Mouse (Mus musculus): Measurements from ENCODE around the gene Anxa7. TPM values are rescaled to one million over a fixed set of nuclear protein-coding genes. Genes with fewer than 3 reads are reported as not detected.
A peak's percentile ranks its signal among the peaks of the same experiment; 100 is the strongest.

Anxa7 gene
- total and polyA plus RNA-seq, 2 experiments from 2014 or later, result 39.3 to 108 TPM

GRCm38 (mm10) chr14:20478801-20479200 is 1.1 kb downstream of the Anxa7 start:
- 2% methylated on average over 7 of the region's 7 CpGs for WGBS
- peaks cover 20% of the 10 kb centered on the region for H3K4me1 ChIP-seq (ENCODE audit: control insufficient read depth, insufficient read depth)
- H3K4me2 ChIP-seq (ENCODE audit: low read depth, low read length), result peak overlapping the region; percentile 97
- DNase-seq (ENCODE audit: low spot score), result peak; percentile 87
- H3K36me3 ChIP-seq (replicated peaks; ENCODE audit: control insufficient read depth, insufficient read depth, low read length), result 0 out of 2 replicates have a peak, but pooled peaks cover 6% of the 10 kb centered on the region
- H3K27ac ChIP-seq (ENCODE audit: low read depth), result peak overlapping the region; percentile 79
- peak overlapping the region; percentile 83 for H3K4me3 ChIP-seq (ENCODE audit: low read depth, low read length)
- ATAC-seq (ENCODE audit: insufficient read depth, low read depth), result peak; percentile 72
- no peaks in the 10 kb centered on the region for H3K27me3 ChIP-seq (ENCODE audit: control insufficient read depth, insufficient read depth, low read length)
- TF ChIP-seq CTCF (IDR thresholded peaks at IDR 0.05; ENCODE audit: low read depth) (no peak), EP300 (IDR thresholded peaks at IDR 0.05; ENCODE audit: low read depth) (no peak)
- peak overlapping the region; percentile 73 for H3K9ac ChIP-seq (replicated peaks; ENCODE audit: low read depth, low read length)
- H3K9me3 ChIP-seq (replicated peaks; ENCODE audit: control insufficient read depth, low read length), result no peaks in the 10 kb centered on the region

- no peaks in the 10 kb centered on the region for H3K9me3 ChIP-seq (replicated peaks; ENCODE audit: control insufficient read depth, low read length)
- no peak for DNase-seq (ENCODE audit: low spot score)
- peak overlapping the region; percentile 73; the same call in 1 of the 2 replicates for H3K9ac ChIP-seq (replicated peaks; ENCODE audit: low read depth, low read length)
- no peaks in the 10 kb centered on the region for H3K27me3 ChIP-seq (ENCODE audit: control insufficient read depth, insufficient read depth, low read length)
- H3K4me2 ChIP-seq (ENCODE audit: low read depth, low read length), result peak overlapping the region; percentile 97
- TF ChIP-seq EP300 (IDR thresholded peaks at IDR 0.05; ENCODE audit: low read depth) (no peak), CTCF (IDR thresholded peaks at IDR 0.05; ENCODE audit: low read depth) (no peak)
- H3K4me3 ChIP-seq (ENCODE audit: low read depth, low read length), result peak overlapping the region; percentile 83
- WGBS, result 54% methylated on average over 3 of the region's 3 CpGs
- H3K27ac ChIP-seq (ENCODE audit: low read depth), result peak overlapping the region; percentile 79
- peaks cover 20% of the 10 kb centered on the region for H3K4me1 ChIP-seq (ENCODE audit: control insufficient read depth, insufficient read depth)
- H3K36me3 ChIP-seq (replicated peaks; ENCODE audit: control insufficient read depth, insufficient read depth, low read length), result peaks cover 7% of the 10 kb centered on the region; the same call in 1 of the 2 replicates
- ATAC-seq (ENCODE audit: insufficient read depth, low read depth), result 0 out of 2 replicates have a peak, but pooled peaks have one; percentile 3
These were observed 1.5 kb downstream of the Anxa7 start for GRCm38 (mm10) chr14:20478385-20478784.

GRCm38 (mm10) chr14:20477261-20478025 is 2.5 kb downstream of the Anxa7 start:
- no peak for TF ChIP-seq CTCF (IDR thresholded peaks at IDR 0.05; ENCODE audit: low read depth)
- no peak for TF ChIP-seq EP300 (IDR thresholded peaks at IDR 0.05; ENCODE audit: low read depth)

GRCm38 (mm10) chr14:20460216-20460615 is 19.7 kb downstream of the Anxa7 start:
- Histone ChIP-seq H3K27ac (ENCODE audit: low read depth) (no peak overlapping the region), H3K4me3 (ENCODE audit: low read depth, low read length) (no peak overlapping the region), H3K4me2 (ENCODE audit: low read depth, low read length) (no peak overlapping the region), H3K9ac (replicated peaks; ENCODE audit: low read depth, low read length) (no peak overlapping the region), H3K9me3 (replicated peaks; ENCODE audit: control insufficient read depth, low read length) (no peaks in the 10 kb centered on the region), H3K36me3 (replicated peaks; ENCODE audit: control insufficient read depth, insufficient read depth, low read length) (peaks cover 93% of the 10 kb centered on the region), H3K27me3 (ENCODE audit: control insufficient read depth, insufficient read depth, low read length) (no peaks in the 10 kb centered on the region), H3K4me1 (ENCODE audit: control insufficient read depth, insufficient read depth) (no peaks in the 10 kb centered on the region)
- WGBS, result 79% methylated on average over 14 of the region's 14 CpGs
- ATAC-seq (ENCODE audit: insufficient read depth, low read depth) (no peak), DNase-seq (ENCODE audit: low spot score) (no peak)
- TF ChIP-seq EP300 (IDR thresholded peaks at IDR 0.05; ENCODE audit: low read depth) (no peak), CTCF (IDR thresholded peaks at IDR 0.05; ENCODE audit: low read depth) (no peak)

More at GRCm38 (mm10) chr14:20477261-20478025, 2.5 kb downstream of the Anxa7 start:
- Histone ChIP-seq H3K36me3 (replicated peaks; ENCODE audit: control insufficient read depth, insufficient read depth, low read length) (peaks cover 15% of the 10 kb centered on the region; the same call in 1 of the 2 replicates), H3K4me3 (ENCODE audit: low read depth, low read length) (no peak overlapping the region), H3K27me3 (ENCODE audit: control insufficient read depth, insufficient read depth, low read length) (no peaks in the 10 kb centered on the region), H3K4me2 (ENCODE audit: low read depth, low read length) (no peak overlapping the region), H3K4me1 (ENCODE audit: control insufficient read depth, insufficient read depth) (peaks cover 20% of the 10 kb centered on the region), H3K27ac (ENCODE audit: low read depth) (no peak overlapping the region), H3K9me3 (replicated peaks; ENCODE audit: control insufficient read depth, low read length) (no peaks in the 10 kb centered on the region), H3K9ac (replicated peaks; ENCODE audit: low read depth, low read length) (no peak overlapping the region)
- no peak for ATAC-seq (ENCODE audit: insufficient read depth, low read depth)
- DNase-seq (ENCODE audit: low spot score), result no peak
- WGBS, result 75% methylated on average over 4 of the region's 4 CpGs

GRCm38 (mm10) chr14:20458378-20458777 is 21.6 kb downstream of the Anxa7 start:
- ATAC-seq (ENCODE audit: insufficient read depth, low read depth) (no peak), DNase-seq (ENCODE audit: low spot score) (no peak)
- Histone ChIP-seq H3K27me3 (ENCODE audit: control insufficient read depth, insufficient read depth, low read length) (no peaks in the 10 kb centered on the region), H3K4me1 (ENCODE audit: control insufficient read depth, insufficient read depth) (no peaks in the 10 kb centered on the region), H3K4me3 (ENCODE audit: low read depth, low read length) (no peak overlapping the region), H3K27ac (ENCODE audit: low read depth) (no peak overlapping the region), H3K9ac (replicated peaks; ENCODE audit: low read depth, low read length) (no peak overlapping the region), H3K9me3 (replicated peaks; ENCODE audit: control insufficient read depth, low read length) (no peaks in the 10 kb centered on the region), H3K4me2 (ENCODE audit: low read depth, low read length) (no peak overlapping the region), H3K36me3 (replicated peaks; ENCODE audit: control insufficient read depth, insufficient read depth, low read length) (peaks cover 75% of the 10 kb centered on the region)
- 95% methylated on average over 9 of the region's 9 CpGs for WGBS
- TF ChIP-seq CTCF (IDR thresholded peaks at IDR 0.05; ENCODE audit: low read depth), result no peak
- no peak for TF ChIP-seq EP300 (IDR thresholded peaks at IDR 0.05; ENCODE audit: low read depth)
